Mouse (Mus musculus) kidney, adult 2 months (tissue): Measurements from ENCODE around the gene Bcr.

Source experiments
- CTCF ChIP-seq: fragments of 200-500 bp; conservative IDR thresholded peaks from 2 replicates; pipeline ENCODE4 v1.5.1; 2011; ENCODE audit warnings: low read depth, mild to moderate bottlenecking, control low read depth, low read length, moderate library complexity, mixed read lengths; ENCODE audit not compliant: insufficient read depth, insufficient read length
- POLR2A ChIP-seq: fragments of 200-500 bp; IDR thresholded peaks from one replicate; pipeline ENCODE4 v1.6.1; 2011; ENCODE audit warnings: low read depth, low read length, control low read depth

- TF ChIP-seq CTCF (no peak), POLR2A (no peak)
Measured at GRCm38 (mm10) chr10:75210841-75211240, 150.4 kb downstream of the Bcr start.
